Mouse (Mus musculus) forebrain, embryonic 14.5 days (tissue): ENCODE measurements at regions not wholly inside any gene's neighbourhood (a gene's known extent, or its start where the extent isn't known, plus 50 kb on each side); places are given as distances from the start of the nearest gene placed in this dataset.

Source experiments
- ATAC-seq: fragments of 200-750 bp; cut with Nextera tagmentation; 2 replicates; pipeline ENCODE4 v1.8.0; 2017; ENCODE audit warnings: mild to moderate bottlenecking, moderate library complexity
- DNase-seq: peaks from one replicate; pipeline ENCODE4 v3.0.0-alpha.2; 2015; ENCODE audit warnings: low spot score
- H3K27ac ChIP-seq: fragments of 300-500 bp; sonication (generic); 2 replicates; pipeline ENCODE4 v1.5.1; 2014; ENCODE audit warnings: low read depth, mild to moderate bottlenecking, control low read depth, low read length, moderate library complexity
- H3K27me3 ChIP-seq: fragments of 300-500 bp; sonication (generic); replicated peaks from 2 replicates; pipeline ENCODE4 v1.6.1; 2014; ENCODE audit warnings: low read length, control low read depth, mixed read lengths; ENCODE audit not compliant: control insufficient read depth, insufficient read depth
- H3K36me3 ChIP-seq: fragments of 300-500 bp; sonication (generic); 2 replicates; pipeline ENCODE4 v1.6.1; 2014; ENCODE audit warnings: low read length, control low read depth; ENCODE audit not compliant: control insufficient read depth, insufficient read depth
- H3K4me1 ChIP-seq: fragments of 300-500 bp; sonication (generic); 2 replicates; pipeline ENCODE4 v1.6.1; 2014; ENCODE audit warnings: antibody characterized with exemption, low read length, control low read depth; ENCODE audit not compliant: control insufficient read depth, insufficient read depth
- H3K4me2 ChIP-seq: fragments of 300-500 bp; sonication (generic); 2 replicates; pipeline ENCODE4 v1.6.1; 2014; ENCODE audit warnings: mild to moderate bottlenecking, control low read depth, low read length
- H3K4me3 ChIP-seq: fragments of 300-500 bp; sonication (generic); 2 replicates; pipeline ENCODE4 v1.5.1; 2014; ENCODE audit warnings: low read depth, low read length, control low read depth
- H3K9ac ChIP-seq: fragments of 300-500 bp; sonication (generic); 2 replicates; pipeline ENCODE4 v1.6.1; 2014; ENCODE audit warnings: mild to moderate bottlenecking, low read length, control low read depth, moderate library complexity
- H3K9me3 ChIP-seq: fragments of 300-500 bp; sonication (generic); replicated peaks from 2 replicates; pipeline ENCODE4 v1.6.1; 2016; ENCODE audit warnings: low read length, control low read depth, mixed read lengths; ENCODE audit not compliant: control insufficient read depth
- WGBS: fragments of 180-500 bp; shearing (Covaris S2); extraction: QIAGEN DNeasy Blood & Tissue Kit; methylation state at CpG from one replicate; pipeline ENCODE4 v1.1.7; 2014; 5-methylcytosine and 5-hydroxymethylcytosine counted together

- Histone ChIP-seq H3K4me1 (0 out of 2 replicates have a peak, but pooled peaks cover 3% of the 10 kb centered on the region), H3K4me2 (no peak overlapping the region), H3K27ac (no peak overlapping the region), H3K9ac (no peak overlapping the region), H3K36me3 (no peaks in the 10 kb centered on the region), H3K9me3 (no peaks in the 10 kb centered on the region), H3K27me3 (no peaks in the 10 kb centered on the region), H3K4me3 (no peak overlapping the region)
- DNase-seq (no peak), ATAC-seq (no peak)
- 78% methylated on average over 2 of the region's 2 CpGs for WGBS
These were observed 53.9 kb upstream of the Bhlhe23 start for GRCm38 (mm10) chr2:180830607-180831006.

GRCm38 (mm10) chr2:180828086-180828485, 51.4 kb upstream of the Bhlhe23 start:
- Histone ChIP-seq H3K9me3 (no peaks in the 10 kb centered on the region), H3K36me3 (no peaks in the 10 kb centered on the region), H3K4me2 (no peak overlapping the region), H3K27ac (no peak overlapping the region), H3K4me3 (no peak overlapping the region), H3K27me3 (no peaks in the 10 kb centered on the region), H3K4me1 (0 out of 2 replicates have a peak, but pooled peaks cover 4% of the 10 kb centered on the region), H3K9ac (no peak overlapping the region)
- 56% methylated on average over 2 of the region's 2 CpGs for WGBS
- no peak for ATAC-seq
- no peak for DNase-seq

GRCm38 (mm10) chr2:180826742-180827141, 50.0 kb upstream of the Bhlhe23 start:
- DNase-seq (no peak), ATAC-seq (no peak)
- H3K4me1 ChIP-seq: 0 out of 2 replicates have a peak, but pooled peaks cover 4% of the 10 kb centered on the region
- no peaks in the 10 kb centered on the region for H3K9me3 ChIP-seq
- H3K4me2 ChIP-seq: no peak overlapping the region
- H3K27me3 ChIP-seq: no peaks in the 10 kb centered on the region
- H3K27ac ChIP-seq: no peak overlapping the region
- no peak overlapping the region for H3K4me3 ChIP-seq
- H3K36me3 ChIP-seq: no peaks in the 10 kb centered on the region
- 97% methylated on average over 1 of the region's 1 CpGs for WGBS
- H3K9ac ChIP-seq: no peak overlapping the region
